Mouse (Mus musculus): ENCODE results near the gene Ints7. TPM values are rescaled to one million over a fixed set of nuclear protein-coding genes. Genes with fewer than 3 reads are reported as not detected.

Ints7 gene
- polyA plus RNA-seq, 1 experiment from 2014 or later: 46.8 TPM

DNA sequence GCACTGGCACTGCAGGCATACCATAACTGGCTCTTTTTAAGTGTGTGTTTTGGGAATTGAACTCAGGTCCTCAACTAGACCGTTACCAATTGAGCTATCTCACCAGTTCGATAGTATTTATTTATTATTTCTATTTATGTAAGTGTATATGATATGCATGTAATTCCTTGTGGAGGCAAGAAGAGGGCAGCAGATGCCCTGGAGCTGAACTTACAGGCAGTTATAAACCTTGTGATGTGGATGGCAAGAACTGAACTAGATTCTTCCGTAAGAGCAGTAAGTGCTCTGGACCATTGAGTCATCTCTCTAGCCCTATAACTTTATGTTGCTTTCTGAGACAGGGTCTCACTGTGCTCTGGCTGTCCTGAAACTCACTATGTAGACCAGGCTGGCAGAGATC lies 11.6 kb downstream of the Ints7 start:
- Histone ChIP-seq H3K4me2 (no peak overlapping the region), H3K4me1 (no peaks in the 10 kb centered on the region), H3K4me3 (replicated peaks) (no peak overlapping the region), H3K36me3 (peaks cover 42% of the 10 kb centered on the region), H3K9ac (no peak overlapping the region), H3K27ac (no peak overlapping the region), H3K27me3 (replicated peaks) (no peaks in the 10 kb centered on the region), H3K9me3 (no peaks in the 10 kb centered on the region)
- 94% methylated on average over 3 of the region's 3 CpGs for WGBS
- no peak for ATAC-seq (ENCODE audit: insufficient read depth, low FRiP score, low read depth)

DNA sequence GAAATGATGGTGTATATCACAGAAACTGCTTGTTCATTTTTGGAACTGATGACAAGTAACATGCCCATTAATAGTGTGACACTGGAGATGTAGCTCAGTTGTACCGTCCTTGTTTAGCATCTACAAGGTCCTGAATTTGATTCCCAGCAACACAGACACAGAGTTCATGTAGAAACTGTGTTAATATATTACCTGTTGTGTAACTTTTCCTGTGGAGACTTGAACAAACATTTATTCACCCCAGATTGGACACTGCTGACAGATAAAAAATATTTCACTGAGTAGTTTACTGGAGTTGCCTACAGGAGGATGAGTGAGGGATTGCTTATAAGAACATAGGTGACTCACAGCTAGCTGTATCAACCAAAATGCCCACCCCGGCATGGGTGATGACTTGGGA lies 13.3 kb downstream of the Ints7 start:
- H3K9ac ChIP-seq: no peak overlapping the region
- no peak overlapping the region for H3K4me3 ChIP-seq (replicated peaks)
- no peaks in the 10 kb centered on the region for H3K9me3 ChIP-seq
- no peak overlapping the region for H3K27ac ChIP-seq
- whole genome bisulfite sequencing: 98% methylated on average over 2 of the region's 2 CpGs
- H3K4me2 ChIP-seq: no peak overlapping the region
- no peaks in the 10 kb centered on the region for H3K27me3 ChIP-seq (replicated peaks)
- H3K36me3 ChIP-seq: peaks cover 31% of the 10 kb centered on the region
- H3K4me1 ChIP-seq: no peaks in the 10 kb centered on the region
- no peak for ATAC-seq (ENCODE audit: insufficient read depth, low FRiP score, low read depth)

DNA sequence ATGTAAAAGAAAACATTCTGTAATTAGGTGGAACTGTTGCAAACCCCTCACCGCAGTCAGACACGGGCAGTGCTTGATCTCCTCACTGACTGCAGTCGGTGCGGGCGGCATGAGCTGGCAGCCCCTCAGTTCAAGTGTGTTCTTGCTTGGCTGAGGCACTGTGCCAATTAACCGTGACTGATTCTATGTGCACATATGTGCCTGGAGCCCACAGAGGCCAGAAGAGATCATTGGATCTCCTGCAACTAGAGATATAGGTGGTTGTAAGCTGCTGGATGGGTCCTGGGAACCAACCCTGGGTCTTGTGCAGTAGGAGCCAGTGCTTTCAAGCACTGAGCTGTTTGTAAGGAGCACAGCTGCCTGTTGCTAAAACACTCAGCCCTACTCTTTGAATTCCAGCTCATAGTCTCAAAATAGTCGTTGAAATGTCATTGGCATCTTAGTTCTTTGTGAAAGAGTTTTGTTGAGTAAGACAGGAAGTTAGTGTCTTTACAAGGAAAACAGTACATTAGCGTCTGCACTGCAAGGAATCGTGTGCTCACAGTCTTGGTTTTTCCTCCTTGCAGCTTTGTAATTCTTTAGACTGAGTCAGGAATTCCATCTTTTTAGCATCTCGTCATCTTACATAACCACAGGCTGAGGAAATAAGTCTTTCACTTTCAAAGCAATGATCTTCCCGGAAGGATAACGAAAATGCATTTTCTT lies 16.7 kb downstream of the Ints7 start:
- 84% methylated on average over 12 of the region's 12 CpGs for WGBS
- Histone ChIP-seq H3K9ac (no peak overlapping the region), H3K27ac (no peak overlapping the region), H3K9me3 (no peaks in the 10 kb centered on the region), H3K4me3 (replicated peaks) (no peak overlapping the region), H3K27me3 (replicated peaks) (no peaks in the 10 kb centered on the region), H3K36me3 (peaks cover 33% of the 10 kb centered on the region), H3K4me2 (no peak overlapping the region), H3K4me1 (no peaks in the 10 kb centered on the region)
- no peak for ATAC-seq (ENCODE audit: insufficient read depth, low FRiP score, low read depth)

DNA sequence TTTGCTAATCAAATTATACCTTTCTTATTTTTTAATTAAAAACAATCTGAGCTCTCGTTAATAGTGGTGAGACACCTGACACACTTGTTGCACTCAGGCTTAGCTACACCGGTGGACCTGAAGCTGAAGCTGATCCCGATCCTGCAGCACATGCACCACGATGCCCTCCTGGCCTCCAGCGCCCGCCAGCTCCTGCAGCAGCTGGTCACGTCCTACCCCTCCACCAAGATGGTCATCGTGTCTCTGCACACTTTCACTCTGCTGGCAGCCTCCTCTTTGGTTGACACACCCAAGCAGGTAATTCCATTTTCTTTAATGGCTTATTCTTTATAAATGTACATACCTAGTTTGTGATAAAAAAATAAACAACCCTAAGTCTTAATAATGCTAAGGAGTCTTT lies 20.6 kb downstream of the Ints7 start:
- Histone ChIP-seq H3K4me3 (replicated peaks) (no peak overlapping the region), H3K9ac (no peak overlapping the region), H3K4me2 (no peak overlapping the region), H3K27ac (no peak overlapping the region), H3K9me3 (no peaks in the 10 kb centered on the region), H3K4me1 (no peaks in the 10 kb centered on the region), H3K27me3 (replicated peaks) (no peaks in the 10 kb centered on the region), H3K36me3 (peaks cover 27% of the 10 kb centered on the region)
- ATAC-seq (ENCODE audit: insufficient read depth, low FRiP score, low read depth): no peak
- 93% methylated on average over 8 of the region's 8 CpGs for WGBS

DNA sequence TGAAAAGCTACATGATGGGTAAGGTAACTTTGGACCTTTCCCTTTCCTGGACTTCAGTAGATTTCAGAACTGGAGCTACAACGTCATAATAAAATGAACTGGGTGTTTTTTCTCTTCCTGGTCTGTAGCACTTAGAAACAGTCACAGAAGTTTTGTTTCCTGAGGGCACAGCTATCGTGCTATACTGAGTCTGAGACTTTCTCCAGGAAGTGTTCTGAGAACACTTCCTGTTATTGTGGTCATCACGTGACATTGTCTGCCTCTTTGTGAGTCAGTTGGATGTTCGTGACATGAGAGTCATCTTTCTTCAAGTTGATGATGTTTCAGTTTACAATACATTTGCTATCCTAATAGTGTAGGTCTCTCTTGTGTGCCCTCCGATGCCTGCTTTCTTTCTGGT lies 23.8 kb downstream of the Ints7 start:
- Histone ChIP-seq H3K27me3 (replicated peaks) (no peaks in the 10 kb centered on the region), H3K4me3 (replicated peaks) (no peak overlapping the region), H3K36me3 (peaks cover 30% of the 10 kb centered on the region), H3K4me2 (no peak overlapping the region), H3K4me1 (no peaks in the 10 kb centered on the region), H3K9me3 (no peaks in the 10 kb centered on the region), H3K9ac (no peak overlapping the region), H3K27ac (no peak overlapping the region)
- ATAC-seq (ENCODE audit: insufficient read depth, low FRiP score, low read depth): no peak
- 73% methylated on average over 5 of the region's 5 CpGs for WGBS

DNA sequence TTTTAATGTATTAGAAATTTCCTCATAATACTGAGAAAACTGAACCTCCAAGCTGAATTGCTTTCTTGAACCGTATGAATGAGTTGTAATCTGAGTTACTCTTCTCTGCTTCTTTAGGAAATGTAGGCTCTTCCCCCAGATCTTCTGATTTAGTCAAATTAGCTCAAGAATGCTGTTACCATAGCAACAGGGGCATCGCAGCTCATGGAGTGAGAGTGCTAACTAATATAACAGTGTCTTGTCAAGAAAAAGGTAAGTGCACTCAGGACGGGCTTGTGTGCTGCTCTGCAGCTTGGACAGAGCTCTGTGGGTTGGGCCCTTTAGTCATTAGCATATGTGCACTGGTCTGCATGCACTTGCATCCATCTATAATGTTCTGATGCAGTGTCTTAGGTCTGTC lies 29.3 kb downstream of the Ints7 start:
- ATAC-seq (ENCODE audit: insufficient read depth, low FRiP score, low read depth): no peak
- WGBS: 80% methylated on average over 3 of the region's 3 CpGs
- no peaks in the 10 kb centered on the region for H3K4me1 ChIP-seq
- no peak overlapping the region for H3K27ac ChIP-seq
- no peaks in the 10 kb centered on the region for H3K27me3 ChIP-seq (replicated peaks)
- H3K4me2 ChIP-seq: no peak overlapping the region
- peaks cover 52% of the 10 kb centered on the region for H3K36me3 ChIP-seq
- no peak overlapping the region for H3K4me3 ChIP-seq (replicated peaks)
- no peaks in the 10 kb centered on the region for H3K9me3 ChIP-seq
- H3K9ac ChIP-seq: no peak overlapping the region

DNA sequence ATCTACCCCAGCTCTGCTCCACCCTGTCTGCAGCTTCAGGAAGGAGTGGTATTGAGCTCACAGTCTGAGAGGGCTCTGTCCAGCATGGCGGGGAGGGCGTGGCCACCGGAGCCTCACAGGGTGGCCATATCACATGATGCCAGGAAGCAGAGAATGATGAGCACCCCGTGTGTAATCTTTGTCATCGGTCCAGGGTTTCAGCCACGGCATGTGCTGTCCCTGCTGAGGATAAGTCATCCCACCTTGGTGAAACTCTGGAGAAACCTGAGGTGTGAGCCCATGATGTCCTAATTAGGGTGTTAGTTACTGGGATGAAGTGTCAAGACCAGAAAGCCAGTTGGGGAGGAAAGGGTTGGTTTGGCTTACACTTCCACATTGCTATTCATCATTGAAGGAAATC lies 33.6 kb downstream of the Ints7 start:
- no peak for ATAC-seq (ENCODE audit: insufficient read depth, low FRiP score, low read depth)
- H3K4me2 ChIP-seq: no peak overlapping the region

DNA sequence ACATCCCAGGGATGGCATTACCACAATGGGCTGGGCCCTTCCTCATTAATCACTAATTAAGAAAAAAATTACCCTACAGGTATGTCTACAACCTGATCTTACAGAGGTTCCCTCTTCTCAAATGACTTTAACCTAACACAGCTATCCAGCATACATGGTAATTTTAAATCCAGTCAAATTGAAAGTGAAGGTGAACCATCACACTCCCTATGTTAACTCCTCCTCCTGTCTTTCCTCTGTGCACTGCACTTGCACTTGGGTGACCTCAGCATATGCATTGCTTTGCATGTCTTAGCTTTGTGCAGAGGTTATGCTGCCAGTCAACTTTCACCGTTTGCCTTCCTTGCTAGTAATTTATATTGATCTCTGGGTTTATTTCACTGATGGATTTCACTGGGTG lies 34.1 kb downstream of the Ints7 start:
- no peak overlapping the region for H3K4me3 ChIP-seq (replicated peaks)
- no peak overlapping the region for H3K27ac ChIP-seq
- H3K4me2 ChIP-seq: no peak overlapping the region
- 81% methylated on average over 1 of the region's 1 CpGs for WGBS
- no peak for ATAC-seq (ENCODE audit: insufficient read depth, low FRiP score, low read depth)
- H3K36me3 ChIP-seq: peaks cover 82% of the 10 kb centered on the region
- no peak overlapping the region for H3K9ac ChIP-seq
- no peaks in the 10 kb centered on the region for H3K4me1 ChIP-seq
- H3K9me3 ChIP-seq: no peaks in the 10 kb centered on the region
- no peaks in the 10 kb centered on the region for H3K27me3 ChIP-seq (replicated peaks)

More for the DNA sequence above, 33.6 kb downstream of the Ints7 start:
- no peak overlapping the region for H3K4me3 ChIP-seq (replicated peaks)
- H3K36me3 ChIP-seq: peaks cover 77% of the 10 kb centered on the region
- H3K27ac ChIP-seq: no peak overlapping the region
- H3K9me3 ChIP-seq: no peaks in the 10 kb centered on the region
- no peak overlapping the region for H3K9ac ChIP-seq
- no peaks in the 10 kb centered on the region for H3K4me1 ChIP-seq
- no peaks in the 10 kb centered on the region for H3K27me3 ChIP-seq (replicated peaks)
- WGBS: 88% methylated on average over 6 of the region's 6 CpGs

DNA sequence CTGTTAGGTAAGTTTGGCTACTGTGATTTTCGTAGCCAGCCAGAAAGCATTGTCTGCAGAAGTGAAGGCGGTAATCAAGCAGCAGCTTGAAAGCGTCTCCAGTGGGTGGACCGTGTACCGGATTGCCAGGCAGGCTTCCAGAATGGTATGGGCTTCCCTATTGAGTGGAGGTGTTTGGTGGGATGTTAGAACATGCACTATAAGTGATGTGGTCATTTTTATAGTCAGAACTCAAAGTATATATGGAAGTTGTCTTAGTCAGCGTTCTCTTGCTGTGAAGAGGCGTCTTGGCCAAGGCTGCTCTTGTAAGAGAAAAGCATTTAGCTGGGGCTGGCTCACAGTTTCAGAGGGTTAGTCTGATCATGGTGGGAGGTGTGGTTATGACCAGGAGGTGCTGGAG lies 34.9 kb downstream of the Ints7 start:
- H3K4me3 ChIP-seq (replicated peaks): no peak overlapping the region
- no peak overlapping the region for H3K9ac ChIP-seq
- ATAC-seq (ENCODE audit: insufficient read depth, low FRiP score, low read depth): no peak
- no peak overlapping the region for H3K4me2 ChIP-seq
- H3K9me3 ChIP-seq: no peaks in the 10 kb centered on the region
- H3K27me3 ChIP-seq (replicated peaks): no peaks in the 10 kb centered on the region
- H3K36me3 ChIP-seq: peaks cover 83% of the 10 kb centered on the region
- H3K27ac ChIP-seq: no peak overlapping the region
- no peaks in the 10 kb centered on the region for H3K4me1 ChIP-seq
- WGBS: 93% methylated on average over 7 of the region's 7 CpGs

DNA sequence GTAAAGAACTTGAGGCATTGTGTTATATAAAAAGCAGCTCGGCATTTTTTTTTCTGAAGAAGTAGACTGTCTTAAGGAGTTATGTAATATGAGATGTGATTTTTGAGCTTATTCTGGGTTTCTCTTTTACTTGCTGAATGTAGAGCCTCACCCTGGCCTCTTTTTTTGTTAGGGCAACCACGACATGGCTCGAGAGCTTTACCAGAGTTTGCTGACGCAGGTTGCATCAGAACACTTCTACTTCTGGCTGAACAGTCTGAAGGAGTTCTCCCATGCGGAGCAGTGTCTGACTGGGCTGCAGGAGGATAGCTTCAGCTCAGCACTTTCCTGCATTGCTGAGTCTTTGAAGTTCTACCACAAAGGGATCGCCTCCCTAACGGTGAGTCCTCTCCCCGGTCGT lies 36.2 kb downstream of the Ints7 start:
- Histone ChIP-seq H3K9ac (no peak overlapping the region), H3K27ac (no peak overlapping the region), H3K4me3 (replicated peaks) (no peak overlapping the region), H3K36me3 (peaks cover 83% of the 10 kb centered on the region), H3K4me2 (no peak overlapping the region), H3K4me1 (no peaks in the 10 kb centered on the region), H3K27me3 (replicated peaks) (no peaks in the 10 kb centered on the region), H3K9me3 (no peaks in the 10 kb centered on the region)
- ATAC-seq (ENCODE audit: insufficient read depth, low FRiP score, low read depth): no peak
- WGBS: 88% methylated on average over 9 of the region's 9 CpGs

DNA sequence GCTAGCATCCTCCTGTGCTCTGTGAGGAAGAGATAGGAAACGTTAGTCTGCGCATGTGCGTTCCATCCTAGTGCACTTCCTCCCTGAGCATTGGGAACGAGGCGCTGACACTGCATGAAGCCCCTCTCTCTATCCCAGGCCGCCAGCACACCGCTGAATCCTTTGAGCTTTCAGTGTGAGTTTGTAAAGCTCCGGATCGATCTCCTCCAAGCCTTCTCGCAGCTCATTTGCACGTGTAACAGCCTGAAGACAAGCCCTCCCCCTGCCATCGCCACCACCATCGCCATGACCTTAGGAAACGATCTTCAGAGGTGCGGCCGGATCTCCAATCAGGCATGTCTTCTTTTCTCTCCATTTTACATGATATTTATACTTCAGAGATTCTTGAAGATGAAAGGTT lies 37.4 kb downstream of the Ints7 start:
- Histone ChIP-seq H3K27me3 (replicated peaks) (no peaks in the 10 kb centered on the region), H3K4me3 (replicated peaks) (no peak overlapping the region), H3K36me3 (peaks cover 84% of the 10 kb centered on the region)

DNA sequence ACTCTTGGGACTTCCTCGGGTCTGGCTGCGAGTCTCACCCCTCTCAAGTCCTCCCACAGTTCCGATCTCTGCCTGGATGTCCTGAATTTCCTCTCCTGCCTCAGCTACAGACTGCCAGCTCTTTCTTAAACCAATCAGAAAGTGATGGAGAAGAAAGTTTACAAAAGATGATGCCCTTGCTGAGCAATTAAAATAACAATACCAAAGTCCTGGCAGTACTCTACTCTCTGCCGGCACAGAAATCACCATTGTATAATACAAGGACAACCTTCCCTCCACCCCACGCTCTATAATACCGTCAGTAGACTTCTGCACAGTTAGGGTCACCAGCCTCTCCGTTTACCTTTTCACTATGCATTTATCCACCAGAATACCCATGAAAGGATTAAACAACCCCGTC lies 40.8 kb downstream of the Ints7 start:
- H3K9ac ChIP-seq: no peak overlapping the region
- H3K27ac ChIP-seq: no peak overlapping the region
- H3K27me3 ChIP-seq (replicated peaks): no peaks in the 10 kb centered on the region
- no peaks in the 10 kb centered on the region for H3K4me1 ChIP-seq
- H3K4me2 ChIP-seq: no peak overlapping the region
- H3K36me3 ChIP-seq: peaks cover 84% of the 10 kb centered on the region
- WGBS: 89% methylated on average over 8 of the region's 8 CpGs
- H3K4me3 ChIP-seq (replicated peaks): no peak overlapping the region
- ATAC-seq (ENCODE audit: insufficient read depth, low FRiP score, low read depth): no peak
- no peaks in the 10 kb centered on the region for H3K9me3 ChIP-seq

More for the DNA sequence above, 37.4 kb downstream of the Ints7 start:
- H3K9me3 ChIP-seq: no peaks in the 10 kb centered on the region
- H3K4me1 ChIP-seq: no peaks in the 10 kb centered on the region
- no peak overlapping the region for H3K4me2 ChIP-seq
- H3K9ac ChIP-seq: no peak overlapping the region
- no peak overlapping the region for H3K27ac ChIP-seq
- no peak for ATAC-seq (ENCODE audit: insufficient read depth, low FRiP score, low read depth)
- 86% methylated on average over 16 of the region's 16 CpGs for WGBS

DNA sequence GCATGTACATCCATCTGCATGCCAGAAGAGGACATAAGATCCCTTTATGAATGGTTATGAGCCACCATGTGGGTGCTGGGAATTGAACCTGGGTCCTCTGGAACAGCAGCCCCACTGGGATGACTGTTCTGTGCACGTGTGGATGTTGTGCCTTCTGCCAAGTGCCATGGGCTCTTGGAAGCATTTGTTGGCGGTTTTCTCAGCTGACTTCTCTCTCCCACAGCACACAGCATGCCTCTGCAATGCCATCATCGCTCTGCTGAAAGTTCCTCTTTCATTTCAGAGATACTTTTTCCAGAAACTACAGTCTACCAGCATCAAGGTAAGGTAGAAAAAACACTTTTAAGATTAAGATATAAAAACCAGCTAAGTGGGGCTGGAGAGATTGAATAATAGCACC lies 42.2 kb downstream of the Ints7 start:
- ATAC-seq (ENCODE audit: insufficient read depth, low FRiP score, low read depth): no peak
- Histone ChIP-seq H3K9ac (no peak overlapping the region), H3K27ac (no peak overlapping the region), H3K4me2 (no peak overlapping the region), H3K4me1 (no peaks in the 10 kb centered on the region), H3K9me3 (no peaks in the 10 kb centered on the region), H3K27me3 (replicated peaks) (no peaks in the 10 kb centered on the region), H3K36me3 (peaks cover 78% of the 10 kb centered on the region), H3K4me3 (replicated peaks) (no peak overlapping the region)
- 93% methylated on average over 3 of the region's 3 CpGs for WGBS

Measured in stomach, embryonic 15.5 days (tissue).